In the genomic region with DNA sequence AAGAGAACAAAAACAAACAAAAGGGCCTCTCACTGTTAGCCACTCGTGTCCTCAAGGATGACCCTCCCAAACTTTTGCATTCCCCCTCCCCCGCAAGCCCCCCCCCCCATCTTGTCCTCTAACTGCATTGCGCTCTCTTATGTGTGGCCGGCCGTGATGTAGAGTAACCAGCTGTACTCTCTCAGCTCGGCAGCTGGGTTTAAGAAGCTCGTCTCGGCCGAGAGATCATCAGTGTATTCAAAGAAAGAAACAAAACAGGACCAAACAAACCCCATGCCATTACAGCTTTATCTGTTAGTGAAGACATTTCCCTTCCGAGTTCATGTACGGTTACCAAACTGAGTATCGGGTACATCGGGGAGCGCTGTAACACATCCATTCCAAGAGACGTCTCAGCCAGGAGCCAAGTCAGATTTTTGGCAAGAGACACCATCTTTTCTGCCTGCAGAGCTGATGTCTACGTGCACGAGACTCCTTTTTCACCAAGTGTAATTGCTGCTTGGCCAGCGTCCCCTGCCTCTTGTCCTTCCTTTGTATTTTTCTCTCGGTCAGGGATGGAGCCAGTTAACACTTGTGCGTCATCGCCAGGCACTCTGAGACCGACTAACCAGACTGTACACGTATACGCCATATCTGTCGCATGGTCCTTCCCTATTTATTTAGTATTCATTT, we compare ENCODE assay signal across 16 mouse cellular contexts. TPM values are rescaled to one million over a fixed set of nuclear protein-coding genes. Genes with fewer than 3 reads are reported as not detected.
DNase-seq lines count a peak whose midpoint lies in the region; ATAC-seq and TF ChIP-seq lines count a peak whose summit lies in the region.
"Had no signal": no experiment of that assay in that cellular context is flagged by ENCODE, and none has a peak within 500 bp of the region (broad histone marks: within the 10 kb centered on the region; RNA-seq: fewer than 3 reads in every experiment).

No protein-coding gene starts in this region.

- H3K9ac ChIP-seq in forebrain, postnatal 0 days, result no peak overlapping the region
- H3K9ac ChIP-seq in forebrain, embryonic 13.5 days, result no peak overlapping the region
- H3K9ac ChIP-seq in limb, embryonic 14.5 days (ENCODE audit: low read depth, low read length, severe bottlenecking), result no peak overlapping the region
- H3K9ac ChIP-seq: liver, embryonic 15.5 days had no signal

- no peaks in the 10 kb centered on the region for H3K4me1 ChIP-seq in forebrain, postnatal 0 days (ENCODE audit: insufficient read depth)
- H3K4me1 ChIP-seq in forebrain, embryonic 13.5 days, result peaks cover 13% of the 10 kb centered on the region; the same call in 1 of the 2 replicates
- no peaks in the 10 kb centered on the region for H3K4me1 ChIP-seq in limb, embryonic 14.5 days (ENCODE audit: control insufficient read depth, insufficient read depth, low read length)
- peaks cover 37% of the 10 kb centered on the region for H3K4me1 ChIP-seq in limb, embryonic 10.5 days
- H3K4me1 ChIP-seq in small intestine, adult 2 months (ENCODE audit: control insufficient read depth, insufficient read depth, insufficient read length, low read length), result no peaks in the 10 kb centered on the region
- H3K4me1 ChIP-seq: liver, embryonic 15.5 days had no signal

- no peak overlapping the region for H3K4me3 ChIP-seq in forebrain, postnatal 0 days (ENCODE audit: low read depth, low read length)
- no peak overlapping the region for H3K4me3 ChIP-seq in forebrain, embryonic 13.5 days
- H3K4me3 ChIP-seq in limb, embryonic 14.5 days (replicated peaks; ENCODE audit: low read length), result no peak overlapping the region
- no peak overlapping the region for H3K4me3 ChIP-seq in limb, embryonic 10.5 days
- peak overlapping the region; percentile 13; the same call in 1 of the 2 replicates for H3K4me3 ChIP-seq in small intestine, adult 2 months (ENCODE audit: low read depth, low read length)
- H3K4me3 ChIP-seq: erythroblast, embryonic 14.5 days; liver, embryonic 15.5 days had no signal

- TF ChIP-seq CTCF in forebrain, postnatal 0 days (IDR thresholded peaks at IDR 0.05; ENCODE audit: low read depth), result no peak
- TF ChIP-seq CTCF in small intestine, adult 2 months (IDR thresholded peaks at IDR 0.05; ENCODE audit: extremely low read depth, insufficient read length, insufficient replicate concordance, low read depth, low read length), result no peak

- intact Hi-C loops in heart, postnatal 10 days (cut with DNase I), result no loop called here

- no peak for DNase-seq in forebrain, postnatal 0 days
- DNase-seq in limb, embryonic 14.5 days (ENCODE audit: low spot score), result peak; percentile 44
- DNase-seq in limb, embryonic 10.5 days (ENCODE audit: low spot score), result no peak
- peak; percentile 53 to 59 for DNase-seq in heart, postnatal 10 days
- DNase-seq in retina, embryonic 14.5 days (ENCODE audit: low spot score), result no peak
- no peak for DNase-seq in cerebellum, postnatal 4 days (ENCODE audit: low spot score in 2 of 2)
- DNase-seq: adrenal gland, postnatal 14 days; layer of hippocampus, adult 9-11 months had no signal

- 39% methylated on average over 25 of the region's 25 CpGs for WGBS in forebrain, postnatal 0 days
- WGBS in forebrain, embryonic 13.5 days, result 63% methylated on average over 25 of the region's 25 CpGs
- 74% methylated on average over 25 of the region's 25 CpGs for whole genome bisulfite sequencing in limb, embryonic 14.5 days
- 87% methylated on average over 25 of the region's 25 CpGs for WGBS in limb, embryonic 10.5 days
- WGBS in small intestine, adult 2 months, result 78% methylated on average over 25 of the region's 25 CpGs

- H3K9me3 ChIP-seq in forebrain, postnatal 0 days (ENCODE audit: low read length), result no peaks in the 10 kb centered on the region
- H3K9me3 ChIP-seq in forebrain, embryonic 13.5 days (replicated peaks), result no peaks in the 10 kb centered on the region
- no peaks in the 10 kb centered on the region for H3K9me3 ChIP-seq in limb, embryonic 14.5 days (ENCODE audit: control insufficient read depth, low read length)
- H3K9me3 ChIP-seq in limb, embryonic 10.5 days (replicated peaks), result no peaks in the 10 kb centered on the region
- H3K9me3 ChIP-seq: liver, embryonic 15.5 days had no signal

- no peak for TF ChIP-seq POLR2A in limb, embryonic 14.5 days (IDR thresholded peaks at IDR 0.05; ENCODE audit: borderline replicate concordance, extremely low read depth, insufficient read depth, insufficient read length)
- no peak for TF ChIP-seq POLR2A in small intestine, adult 2 months (IDR thresholded peaks at IDR 0.05; ENCODE audit: low read depth, low read length)

- H3K4me2 ChIP-seq in forebrain, postnatal 0 days (ENCODE audit: low read depth), result peak overlapping the region; percentile 28
- no peak overlapping the region for H3K4me2 ChIP-seq in forebrain, embryonic 13.5 days
- no peak overlapping the region for H3K4me2 ChIP-seq in limb, embryonic 14.5 days (replicated peaks; ENCODE audit: low read depth, low read length, severe bottlenecking)
- H3K4me2 ChIP-seq: liver, embryonic 15.5 days had no signal

- ATAC-seq in forebrain, postnatal 0 days, result no peak
- no peak for ATAC-seq in forebrain, embryonic 13.5 days
- no peak for ATAC-seq in limb, embryonic 14.5 days (ENCODE audit: low FRiP score, low read depth)

- no peaks in the 10 kb centered on the region for H3K27me3 ChIP-seq in forebrain, postnatal 0 days (ENCODE audit: insufficient read depth, low read length)
- H3K27me3 ChIP-seq in forebrain, embryonic 13.5 days, result peaks cover 8% of the 10 kb centered on the region; the same call in 1 of the 2 replicates
- no peaks in the 10 kb centered on the region for H3K27me3 ChIP-seq in limb, embryonic 14.5 days (ENCODE audit: control insufficient read depth, insufficient read depth, low read length)
- no peaks in the 10 kb centered on the region for H3K27me3 ChIP-seq in limb, embryonic 10.5 days (ENCODE audit: low read depth, poor library complexity, severe bottlenecking)
- no peaks in the 10 kb centered on the region for H3K27me3 ChIP-seq in small intestine, adult 2 months (ENCODE audit: control insufficient read depth, insufficient read depth, low read length)
- H3K27me3 ChIP-seq: liver, embryonic 15.5 days had no signal

- H3K36me3 ChIP-seq in forebrain, postnatal 0 days (ENCODE audit: insufficient read depth), result no peaks in the 10 kb centered on the region
- no peaks in the 10 kb centered on the region for H3K36me3 ChIP-seq in forebrain, embryonic 13.5 days (ENCODE audit: poor library complexity, severe bottlenecking)
- no peaks in the 10 kb centered on the region for H3K36me3 ChIP-seq in limb, embryonic 14.5 days (ENCODE audit: control insufficient read depth, insufficient read depth, low read length)
- H3K36me3 ChIP-seq in limb, embryonic 10.5 days, result no peaks in the 10 kb centered on the region
- H3K36me3 ChIP-seq in small intestine, adult 2 months (ENCODE audit: control insufficient read depth, insufficient read depth, low read length), result no peaks in the 10 kb centered on the region
- H3K36me3 ChIP-seq: liver, embryonic 15.5 days had no signal

- H3K27ac ChIP-seq in forebrain, postnatal 0 days (ENCODE audit: low read depth, low read length), result no peak overlapping the region
- no peak overlapping the region for H3K27ac ChIP-seq in forebrain, embryonic 13.5 days
- H3K27ac ChIP-seq in limb, embryonic 14.5 days (replicated peaks; ENCODE audit: low read depth, low read length), result no peak overlapping the region
- no peak overlapping the region; the same call in 1 of the 2 replicates for H3K27ac ChIP-seq in limb, embryonic 10.5 days
- H3K27ac ChIP-seq in small intestine, adult 2 months (ENCODE audit: insufficient read depth, low read depth, low read length), result 0 out of 2 replicates have a peak overlapping the region, but pooled peaks have one; percentile 6
- H3K27ac ChIP-seq: liver, embryonic 15.5 days had no signal

RNA-seq across cellular contexts. Expression of gene Wwox, which starts 18.8 kb away (rescaled TPM):
- 10.7 and 17.3 TPM in 2 replicates for total RNA-seq in forebrain, postnatal 0 days (2014; rRNA removed)
- polyA plus RNA-seq in forebrain, postnatal 0 days (2015; fragmentation: Nextera tagmentation; extraction: Ambion mirVana), result 11.9 and 13.2 TPM in 2 replicates
- polyA plus RNA-seq in forebrain, embryonic 13.5 days (2015; fragmentation: Nextera tagmentation; extraction: Ambion mirVana), result 10.2 and 10.4 TPM in 2 replicates
- polyA plus RNA-seq in limb, embryonic 14.5 days (2012; rRNA removed), result 8.6 TPM in 2 replicates
- 8.9 and 9.4 TPM in 2 replicates for polyA plus RNA-seq in limb, embryonic 14.5 days (2014; fragmentation: Nextera tagmentation; extraction: Ambion mirVana)
- polyA plus RNA-seq in limb, embryonic 10.5 days (2016; fragmentation: Nextera tagmentation; extraction: Ambion mirVana), result 7.6 and 8.6 TPM in 2 replicates
- 1 to 10 TPM; 7.4 to 8.1 TPM for total RNA-seq in heart, postnatal 10 days (2021)
- 2.4 and 6.0 TPM in 2 replicates for polyA plus RNA-seq in small intestine, adult 2 months (2012; rRNA removed)

RNA-seq across cellular contexts. Expression of gene Clec3a, which starts 40.4 kb away (rescaled TPM):
- total RNA-seq in forebrain, postnatal 0 days (2014; rRNA removed), result 1.5 TPM in 1 of 2 replicates, not detected in the other
- polyA plus RNA-seq in forebrain, postnatal 0 days (2015; fragmentation: Nextera tagmentation; extraction: Ambion mirVana), result not detected in 2 replicates
- not detected in 2 replicates for polyA plus RNA-seq in forebrain, embryonic 13.5 days (2015; fragmentation: Nextera tagmentation; extraction: Ambion mirVana)
- 8.3 TPM in 2 replicates for polyA plus RNA-seq in limb, embryonic 14.5 days (2012; rRNA removed)
- 2.3 and 3.4 TPM in 2 replicates for polyA plus RNA-seq in limb, embryonic 14.5 days (2014; fragmentation: Nextera tagmentation; extraction: Ambion mirVana)
- polyA plus RNA-seq in limb, embryonic 10.5 days (2016; fragmentation: Nextera tagmentation; extraction: Ambion mirVana), result not detected in 2 replicates
- not detected for total RNA-seq in heart, postnatal 10 days (2021)
- polyA plus RNA-seq in small intestine, adult 2 months (2012; rRNA removed), result not detected in 2 replicates
- total RNA-seq: adrenal gland, postnatal 14 days; hematopoietic stem cell, adult 5-6 weeks; monocyte, adult 5-6 weeks had no signal
- polyA plus RNA-seq: C2C12; erythroblast, embryonic 14.5 days; liver, embryonic 15.5 days; testis, adult 2 months had no signal

Comparison
In these comparisons a context has a peak if more than half of its experiments do, and no peak if none do; other contexts are left out.
1. DNase-seq: peak in limb, embryonic 14.5 days (single experiment) and heart, postnatal 10 days (2 of 2); none in forebrain, postnatal 0 days (single experiment), limb, embryonic 10.5 days (single experiment), retina, embryonic 14.5 days (single experiment) and cerebellum, postnatal 4 days (0 of 2).